ENCODE assay signal across 25 mouse cellular contexts in genomic region chr13:103963094-103963493, GRCm38 (mm10). TPM values are rescaled to one million over a fixed set of nuclear protein-coding genes. Genes with fewer than 3 reads are reported as not detected.
DNase-seq lines count a peak whose midpoint lies in the region; ATAC-seq and TF ChIP-seq lines count a peak whose summit lies in the region.
"Had no signal": no experiment of that assay in that cellular context is flagged by ENCODE, and none has a peak within 500 bp of the region (broad histone marks: within the 10 kb centered on the region; RNA-seq: fewer than 3 reads in every experiment).

No protein-coding gene starts in this region.

- H3K27ac ChIP-seq in heart, embryonic 16.5 days (ENCODE audit: low read length) = 0 out of 2 replicates have a peak overlapping the region, but pooled peaks have one; percentile 8
- H3K27ac ChIP-seq in lung, embryonic 15.5 days = peak overlapping the region; percentile 41; the same call in 1 of the 2 replicates
- peak overlapping the region; percentile 84 for H3K27ac ChIP-seq in embryonic fibroblast, embryonic 13.5 days (ENCODE audit: insufficient read depth, low read length)
- H3K27ac ChIP-seq in stomach, embryonic 16.5 days (ENCODE audit: low read length) = peak overlapping the region; percentile 25; the same call in 1 of the 2 replicates
- no peak overlapping the region for H3K27ac ChIP-seq in liver, embryonic 12.5 days
- H3K27ac ChIP-seq: gastrocnemius, adult 2 months; hindbrain, embryonic 15.5 days; kidney, embryonic 15.5 days; midbrain, embryonic 12.5 days; neural tube, embryonic 15.5 days had no signal

- no peak overlapping the region for H3K4me2 ChIP-seq in heart, embryonic 16.5 days (ENCODE audit: low read depth, low read length)
- no peak overlapping the region for H3K4me2 ChIP-seq in lung, embryonic 15.5 days
- no peak overlapping the region for H3K4me2 ChIP-seq in stomach, embryonic 16.5 days (ENCODE audit: low read depth, low read length)
- H3K4me2 ChIP-seq in liver, embryonic 12.5 days = no peak overlapping the region
- H3K4me2 ChIP-seq: embryonic facial prominence, embryonic 13.5 days; heart, embryonic 11.5 days; hindbrain, embryonic 15.5 days; kidney, embryonic 15.5 days; liver, embryonic 11.5 days; midbrain, embryonic 12.5 days; neural tube, embryonic 15.5 days had no signal

- DNase-seq in heart, postnatal 14 days = no peak
- no peak for DNase-seq in lung, adult 18-20 months
- DNase-seq: adrenal gland, adult 8-10 months; B cell, adult 2 months; cerebellum, adult 2 months; cerebellum, postnatal 25 days; gastrocnemius, adult 2 months; kidney, adult 11 months; left cerebral cortex, postnatal 4 days; lung, adult 2 months had no signal

- H3K36me3 ChIP-seq in heart, embryonic 16.5 days (ENCODE audit: control insufficient read depth, insufficient read depth) = no peaks in the 10 kb centered on the region
- H3K36me3 ChIP-seq in lung, embryonic 15.5 days = no peaks in the 10 kb centered on the region
- H3K36me3 ChIP-seq in stomach, embryonic 16.5 days (ENCODE audit: control insufficient read depth, insufficient read depth, low read length) = no peaks in the 10 kb centered on the region
- no peaks in the 10 kb centered on the region for H3K36me3 ChIP-seq in liver, embryonic 12.5 days
- H3K36me3 ChIP-seq: embryonic facial prominence, embryonic 13.5 days; G1E; hindbrain, embryonic 15.5 days; kidney, embryonic 15.5 days; midbrain, embryonic 12.5 days; neural tube, embryonic 15.5 days had no signal

- WGBS in heart, embryonic 16.5 days = 35% methylated on average over 2 of the region's 2 CpGs
- 30% methylated on average over 2 of the region's 2 CpGs for WGBS in lung, embryonic 15.5 days
- WGBS in stomach, embryonic 16.5 days = 42% methylated on average over 2 of the region's 2 CpGs
- WGBS in liver, embryonic 12.5 days (ENCODE audit: insufficient replicate concordance) = 45% methylated on average over 2 of the region's 2 CpGs

- no peaks in the 10 kb centered on the region for H3K9me3 ChIP-seq in heart, embryonic 16.5 days (replicated peaks; ENCODE audit: control insufficient read depth, low read length)
- no peaks in the 10 kb centered on the region for H3K9me3 ChIP-seq in lung, embryonic 15.5 days
- H3K9me3 ChIP-seq in stomach, embryonic 16.5 days (replicated peaks; ENCODE audit: control insufficient read depth, low read length) = no peaks in the 10 kb centered on the region
- H3K9me3 ChIP-seq in liver, embryonic 12.5 days (replicated peaks) = no peaks in the 10 kb centered on the region
- H3K9me3 ChIP-seq: embryonic facial prominence, embryonic 13.5 days; G1E; hindbrain, embryonic 15.5 days; kidney, embryonic 15.5 days; midbrain, embryonic 12.5 days; neural tube, embryonic 15.5 days had no signal

- no peak overlapping the region for H3K9ac ChIP-seq in heart, embryonic 16.5 days (ENCODE audit: low read length)
- no peak overlapping the region for H3K9ac ChIP-seq in lung, embryonic 15.5 days
- no peak overlapping the region for H3K9ac ChIP-seq in stomach, embryonic 16.5 days (ENCODE audit: low read length)
- H3K9ac ChIP-seq in liver, embryonic 12.5 days = no peak overlapping the region
- H3K9ac ChIP-seq: embryonic facial prominence, embryonic 13.5 days; hindbrain, embryonic 15.5 days; kidney, embryonic 15.5 days; midbrain, embryonic 12.5 days; neural tube, embryonic 15.5 days had no signal

- ATAC-seq in heart, embryonic 16.5 days (replicated peaks; ENCODE audit: extremely low read depth, insufficient read depth, low FRiP score) = peak; percentile 34; the same call in 1 of the 2 replicates
- no peak for ATAC-seq in lung, embryonic 15.5 days (ENCODE audit: borderline replicate concordance, extremely low read depth, low FRiP score, low TSS enrichment)
- peak; percentile 20; the same call in 1 of the 2 replicates for ATAC-seq in stomach, embryonic 16.5 days (ENCODE audit: insufficient read depth, low FRiP score)
- no peak for ATAC-seq in liver, embryonic 12.5 days
- ATAC-seq: forebrain, embryonic 14.5 days had no signal

- H3K27me3 ChIP-seq in heart, embryonic 16.5 days (ENCODE audit: control insufficient read depth, insufficient read depth, low read length) = no peaks in the 10 kb centered on the region
- H3K27me3 ChIP-seq in lung, embryonic 15.5 days = no peaks in the 10 kb centered on the region
- no peaks in the 10 kb centered on the region for H3K27me3 ChIP-seq in stomach, embryonic 16.5 days (ENCODE audit: control insufficient read depth, insufficient read depth, low read length)
- no peaks in the 10 kb centered on the region for H3K27me3 ChIP-seq in liver, embryonic 12.5 days (replicated peaks)
- H3K27me3 ChIP-seq: CH12.LX; embryonic facial prominence, embryonic 13.5 days; hindbrain, embryonic 15.5 days; kidney, embryonic 15.5 days; midbrain, embryonic 12.5 days; neural tube, embryonic 15.5 days had no signal

- TF ChIP-seq CTCF in embryonic fibroblast, embryonic 13.5 days (IDR thresholded peaks at IDR 0.05; ENCODE audit: borderline replicate concordance, insufficient read depth, low read length) = no peak

- no peak for TF ChIP-seq POLR2A in embryonic fibroblast, embryonic 13.5 days (IDR thresholded peaks at IDR 0.05; ENCODE audit: low read depth, low read length)

- intact Hi-C loops in heart, postnatal 14 days (cut with DNase I) = no loop called here

- H3K4me3 ChIP-seq in heart, embryonic 16.5 days (ENCODE audit: low read length) = no peak overlapping the region
- no peak overlapping the region for H3K4me3 ChIP-seq in lung, embryonic 15.5 days
- H3K4me3 ChIP-seq in embryonic fibroblast, embryonic 13.5 days (ENCODE audit: insufficient read depth, low read length) = no peak overlapping the region
- H3K4me3 ChIP-seq in stomach, embryonic 16.5 days (replicated peaks; ENCODE audit: low read length) = no peak overlapping the region
- no peak overlapping the region for H3K4me3 ChIP-seq in liver, embryonic 12.5 days
- H3K4me3 ChIP-seq: embryonic facial prominence, embryonic 13.5 days; gastrocnemius, adult 2 months; hindbrain, embryonic 15.5 days; kidney, embryonic 15.5 days; midbrain, embryonic 12.5 days; neural tube, embryonic 15.5 days had no signal

- no peaks in the 10 kb centered on the region for H3K4me1 ChIP-seq in heart, embryonic 16.5 days (ENCODE audit: control insufficient read depth, insufficient read depth, low read length)
- peaks cover 11% of the 10 kb centered on the region; the same call in 1 of the 2 replicates for H3K4me1 ChIP-seq in lung, embryonic 15.5 days
- H3K4me1 ChIP-seq in embryonic fibroblast, embryonic 13.5 days (ENCODE audit: control insufficient read depth, insufficient read depth, low read length) = peaks cover 14% of the 10 kb centered on the region
- no peaks in the 10 kb centered on the region for H3K4me1 ChIP-seq in stomach, embryonic 16.5 days (ENCODE audit: control insufficient read depth, insufficient read depth, low read length)
- no peaks in the 10 kb centered on the region for H3K4me1 ChIP-seq in liver, embryonic 12.5 days
- H3K4me1 ChIP-seq: hindbrain, embryonic 15.5 days; neural tube, embryonic 15.5 days had no signal

RNA-seq across cellular contexts. Expression of gene Erbin, which starts 42.8 kb away (rescaled TPM):
- 10.2 TPM in 2 replicates for polyA plus RNA-seq in heart, embryonic 16.5 days (2015; fragmentation: Nextera tagmentation; extraction: Ambion mirVana)
- 10 to 100 TPM; 54.6 to 54.8 TPM for total RNA-seq in heart, postnatal 14 days (2021)
- polyA plus RNA-seq in lung, embryonic 15.5 days (2015; fragmentation: Nextera tagmentation; extraction: Ambion mirVana) = 17.2 and 17.9 TPM in 2 replicates
- polyA plus RNA-seq in embryonic fibroblast, embryonic 13.5 days (2011; ENCODE audit: insufficient read length, low read depth, missing spikeins) = 105 and 138 TPM in 2 replicates
- polyA plus RNA-seq in stomach, embryonic 16.5 days (2015; fragmentation: Nextera tagmentation; extraction: Ambion mirVana) = 16.3 and 18.3 TPM in 2 replicates
- polyA plus RNA-seq in liver, embryonic 12.5 days (2016; fragmentation: Nextera tagmentation; extraction: Ambion mirVana) = 9.2 TPM in 2 replicates

Comparison
In these comparisons a context has a peak if more than half of its experiments do, and no peak if none do; other contexts are left out.
1. ATAC-seq: peak in heart, embryonic 16.5 days (single experiment) and stomach, embryonic 16.5 days (single experiment); none in lung, embryonic 15.5 days (single experiment) and liver, embryonic 12.5 days (single experiment).